In genomic region chr1:133906420-133906819, GRCm38 (mm10) we compare ENCODE assay signal across 19 mouse cellular contexts. TPM values are rescaled to one million over a fixed set of nuclear protein-coding genes. Genes with fewer than 3 reads are reported as not detected.
DNase-seq lines count a peak whose midpoint lies in the region; ATAC-seq and TF ChIP-seq lines count a peak whose summit lies in the region.
"Had no signal": no experiment of that assay in that cellular context is flagged by ENCODE, and none has a peak within 500 bp of the region (broad histone marks: within the 10 kb centered on the region; RNA-seq: fewer than 3 reads in every experiment).

No protein-coding gene starts in this region.

- H3K4me3 ChIP-seq in neural tube, embryonic 12.5 days = no peak overlapping the region
- H3K4me3 ChIP-seq in neural tube, embryonic 15.5 days (replicated peaks) = no peak overlapping the region
- no peak overlapping the region for H3K4me3 ChIP-seq in hindbrain, postnatal 0 days (ENCODE audit: low read length)
- H3K4me3 ChIP-seq in midbrain, embryonic 14.5 days (replicated peaks; ENCODE audit: low read depth, low read length) = no peak overlapping the region
- H3K4me3 ChIP-seq: left cerebral cortex, adult 2 months; limb, embryonic 15.5 days had no signal

- H3K36me3 ChIP-seq in neural tube, embryonic 12.5 days = no peaks in the 10 kb centered on the region
- no peaks in the 10 kb centered on the region for H3K36me3 ChIP-seq in neural tube, embryonic 15.5 days
- H3K36me3 ChIP-seq in hindbrain, postnatal 0 days (ENCODE audit: insufficient read depth, low read length) = no peaks in the 10 kb centered on the region
- H3K36me3 ChIP-seq in midbrain, embryonic 14.5 days (ENCODE audit: control insufficient read depth, insufficient read depth, low read length) = no peaks in the 10 kb centered on the region
- H3K36me3 ChIP-seq: limb, embryonic 15.5 days had no signal

- no peak overlapping the region for H3K9ac ChIP-seq in neural tube, embryonic 12.5 days
- no peak overlapping the region for H3K9ac ChIP-seq in neural tube, embryonic 15.5 days (replicated peaks)
- H3K9ac ChIP-seq in hindbrain, postnatal 0 days (replicated peaks; ENCODE audit: low read length) = no peak overlapping the region
- H3K9ac ChIP-seq in midbrain, embryonic 14.5 days (replicated peaks; ENCODE audit: low read length) = no peak overlapping the region
- H3K9ac ChIP-seq: limb, embryonic 15.5 days; liver, postnatal 0 days had no signal

- H3K4me1 ChIP-seq in neural tube, embryonic 12.5 days = peaks cover 28% of the 10 kb centered on the region
- H3K4me1 ChIP-seq in neural tube, embryonic 15.5 days = peaks cover 32% of the 10 kb centered on the region
- H3K4me1 ChIP-seq in hindbrain, postnatal 0 days (ENCODE audit: insufficient read depth, low read length) = peaks cover 20% of the 10 kb centered on the region
- peaks cover 24% of the 10 kb centered on the region for H3K4me1 ChIP-seq in midbrain, embryonic 14.5 days (ENCODE audit: control insufficient read depth, insufficient read depth, low read length)

- no peak for ATAC-seq in neural tube, embryonic 12.5 days (ENCODE audit: low FRiP score, low read depth)
- ATAC-seq in neural tube, embryonic 15.5 days (ENCODE audit: low FRiP score) = no peak
- ATAC-seq in hindbrain, postnatal 0 days = no peak
- no peak for ATAC-seq in midbrain, embryonic 14.5 days (ENCODE audit: low FRiP score, low TSS enrichment)
- ATAC-seq: liver, postnatal 0 days had no signal

- no peak overlapping the region for H3K27ac ChIP-seq in neural tube, embryonic 12.5 days
- H3K27ac ChIP-seq in neural tube, embryonic 15.5 days (replicated peaks) = no peak overlapping the region
- peak overlapping the region; percentile 16; the same call in 1 of the 2 replicates for H3K27ac ChIP-seq in hindbrain, postnatal 0 days
- peak overlapping the region; percentile 26; the same call in 1 of the 2 replicates for H3K27ac ChIP-seq in midbrain, embryonic 14.5 days (replicated peaks; ENCODE audit: low read depth, low read length)
- H3K27ac ChIP-seq: left cerebral cortex, adult 2 months; limb, embryonic 15.5 days had no signal

- no peaks in the 10 kb centered on the region for H3K9me3 ChIP-seq in neural tube, embryonic 12.5 days
- no peaks in the 10 kb centered on the region for H3K9me3 ChIP-seq in neural tube, embryonic 15.5 days (replicated peaks)
- no peaks in the 10 kb centered on the region for H3K9me3 ChIP-seq in hindbrain, postnatal 0 days (ENCODE audit: low read length)
- H3K9me3 ChIP-seq in midbrain, embryonic 14.5 days (ENCODE audit: control insufficient read depth, low read length) = no peaks in the 10 kb centered on the region
- H3K9me3 ChIP-seq: limb, embryonic 15.5 days had no signal

- peak; percentile 12 for DNase-seq in cerebellum, adult 11-12 months
- DNase-seq in cerebellum, postnatal 14 days = no peak
- no peak for DNase-seq in hindbrain, postnatal 0 days (ENCODE audit: low spot score)
- no peak for DNase-seq in midbrain, embryonic 14.5 days
- no peak for DNase-seq in spleen, postnatal 10 days (ENCODE audit: low spot score in 2 of 2)
- DNase-seq in layer of hippocampus, postnatal 36 days = no peak
- DNase-seq: adrenal gland, postnatal 10 days; embryo, embryonic 11 days; heart, adult 11 months; kidney, adult 11 months; kidney, postnatal 10 days; liver, postnatal 0 days; right cerebral cortex, postnatal 14 days; thymus, postnatal 4 days had no signal

- 66% methylated on average over 12 of the region's 12 CpGs for WGBS in neural tube, embryonic 12.5 days
- 54% methylated on average over 12 of the region's 12 CpGs for WGBS in neural tube, embryonic 15.5 days
- 47% methylated on average over 12 of the region's 12 CpGs for WGBS in hindbrain, postnatal 0 days
- WGBS in midbrain, embryonic 14.5 days = 45% methylated on average over 12 of the region's 12 CpGs

- 0 out of 2 replicates have a peak overlapping the region, but pooled peaks have one; percentile 5 for H3K4me2 ChIP-seq in neural tube, embryonic 12.5 days (replicated peaks)
- H3K4me2 ChIP-seq in neural tube, embryonic 15.5 days = no peak overlapping the region
- H3K4me2 ChIP-seq in hindbrain, postnatal 0 days (ENCODE audit: low read depth, low read length) = peak overlapping the region; percentile 16; the same call in 1 of the 2 replicates
- H3K4me2 ChIP-seq in midbrain, embryonic 14.5 days (ENCODE audit: low read length) = peak overlapping the region; percentile 21; the same call in 1 of the 2 replicates
- H3K4me2 ChIP-seq: limb, embryonic 15.5 days had no signal

- no peak for TF ChIP-seq CTCF in hindbrain, postnatal 0 days (IDR thresholded peaks at IDR 0.05; ENCODE audit: low read depth)

- H3K27me3 ChIP-seq in neural tube, embryonic 12.5 days (replicated peaks) = 0 out of 2 replicates have a peak, but pooled peaks cover 6% of the 10 kb centered on the region
- H3K27me3 ChIP-seq in neural tube, embryonic 15.5 days (replicated peaks) = 0 out of 2 replicates have a peak, but pooled peaks cover 8% of the 10 kb centered on the region
- no peaks in the 10 kb centered on the region for H3K27me3 ChIP-seq in hindbrain, postnatal 0 days (ENCODE audit: insufficient read depth, low read length)
- H3K27me3 ChIP-seq in midbrain, embryonic 14.5 days (ENCODE audit: control insufficient read depth, insufficient read depth, low read length) = no peaks in the 10 kb centered on the region

RNA-seq across cellular contexts. Expression of gene Optc, which starts 1.4 kb away (rescaled TPM):
- 2.1 and 2.9 TPM in 2 replicates for polyA plus RNA-seq in neural tube, embryonic 12.5 days (2016; fragmentation: Nextera tagmentation; extraction: Ambion mirVana)
- polyA plus RNA-seq in neural tube, embryonic 15.5 days (2015; fragmentation: Nextera tagmentation; extraction: Ambion mirVana) = 2.0 and 2.8 TPM in 2 replicates
- total RNA-seq in hindbrain, postnatal 0 days (2014; rRNA removed) = 8.5 and 10.4 TPM in 2 replicates
- 3.7 and 4.6 TPM in 2 replicates for polyA plus RNA-seq in hindbrain, postnatal 0 days (2015; fragmentation: Nextera tagmentation; extraction: Ambion mirVana)
- polyA plus RNA-seq in midbrain, embryonic 14.5 days (2014; fragmentation: Nextera tagmentation; extraction: Ambion mirVana) = 3.5 and 4.5 TPM in 2 replicates
- under 1 TPM in 1 of 2 experiments, not detected in 1; 0.40 TPM for total RNA-seq in layer of hippocampus, postnatal 36 days (2021)
- total RNA-seq: hematopoietic stem cell, adult 5-6 weeks had no signal

RNA-seq across cellular contexts. Expression of gene Prelp, which starts 14.8 kb away (rescaled TPM):
- polyA plus RNA-seq in neural tube, embryonic 12.5 days (2016; fragmentation: Nextera tagmentation; extraction: Ambion mirVana) = 3.5 and 4.9 TPM in 2 replicates
- polyA plus RNA-seq in neural tube, embryonic 15.5 days (2015; fragmentation: Nextera tagmentation; extraction: Ambion mirVana) = 10.6 and 11.4 TPM in 2 replicates
- 6.1 and 9.1 TPM in 2 replicates for total RNA-seq in hindbrain, postnatal 0 days (2014; rRNA removed)
- 7.1 and 8.0 TPM in 2 replicates for polyA plus RNA-seq in hindbrain, postnatal 0 days (2015; fragmentation: Nextera tagmentation; extraction: Ambion mirVana)
- 7.1 and 8.7 TPM in 2 replicates for polyA plus RNA-seq in midbrain, embryonic 14.5 days (2014; fragmentation: Nextera tagmentation; extraction: Ambion mirVana)
- 10 to 100 TPM; 11.8 to 12.8 TPM for total RNA-seq in layer of hippocampus, postnatal 36 days (2021)
- total RNA-seq: hematopoietic stem cell, adult 5-6 weeks had no signal

Comparison
In these comparisons a context has a peak if more than half of its experiments do, and no peak if none do; other contexts are left out.
1. H3K27ac ChIP-seq: peak in hindbrain, postnatal 0 days (single experiment) and midbrain, embryonic 14.5 days (single experiment); none in neural tube, embryonic 12.5 days (single experiment) and neural tube, embryonic 15.5 days (single experiment).